Mouse (Mus musculus): Measurements from ENCODE around the gene Ddi2. TPM values are rescaled to one million over a fixed set of nuclear protein-coding genes. Genes with fewer than 3 reads are reported as not detected.

Ddi2 gene
- total RNA-seq, 2 experiments from 2014 or later: 31.6 to 33.2 TPM

GRCm38 (mm10) chr4:141694719-141695118 is 28.5 kb downstream of the Ddi2 start:
- DNase-seq: no peak

- no peak for DNase-seq
These were observed 34.7 kb downstream of the Ddi2 start for GRCm38 (mm10) chr4:141688505-141688904.

GRCm38 (mm10) chr4:141686525-141686924 is 36.7 kb downstream of the Ddi2 start:
- DNase-seq: no peak

- DNase-seq: no peak
These were observed 37.1 kb downstream of the Ddi2 start for GRCm38 (mm10) chr4:141686093-141686492.

- no peak for DNase-seq
These were observed 37.7 kb downstream of the Ddi2 start, which contains the start of gene Rsc1a1 for GRCm38 (mm10) chr4:141685499-141685898. Rsc1a1 (minus strand) TSS chr4:141685599.

GRCm38 (mm10) chr4:141682706-141683230 is 40.5 kb downstream of the Ddi2 start:
- peak in 1 of 2 experiments; percentile 47 for DNase-seq

- peak; percentile 49 to 64 for DNase-seq
These were observed 41.5 kb downstream of the Ddi2 start for GRCm38 (mm10) chr4:141681767-141682166.

- no peak for DNase-seq
These were observed 42.3 kb downstream of the Ddi2 start for GRCm38 (mm10) chr4:141680892-141681291.

- no peak for DNase-seq
These were observed 44.2 kb downstream of the Ddi2 start for GRCm38 (mm10) chr4:141679016-141679415.

GRCm38 (mm10) chr4:141676462-141676979 is 46.7 kb downstream of the Ddi2 start:
- no peak for DNase-seq

- peak in 1 of 2 experiments; percentile 52 for DNase-seq
These were observed 50.9 kb downstream of the Ddi2 start for GRCm38 (mm10) chr4:141672325-141672724.

- DNase-seq: no peak
These were observed 51.8 kb downstream of the Ddi2 start for GRCm38 (mm10) chr4:141671389-141671788.

- DNase-seq: peak; percentile 62 to 79
These were observed 53.1 kb downstream of the Ddi2 start for GRCm38 (mm10) chr4:141669898-141670712.

- DNase-seq: no peak
These were observed 58.4 kb downstream of the Ddi2 start, which contains the start of gene Plekhm2 for GRCm38 (mm10) chr4:141664799-141665198. Plekhm2 (minus strand) TSS chr4:141664899.

- peak; percentile 82 to 88 for DNase-seq
These were observed 59.0 kb downstream of the Ddi2 start for GRCm38 (mm10) chr4:141664011-141664745.

GRCm38 (mm10) chr4:141663122-141663931 is 59.9 kb downstream of the Ddi2 start:
- DNase-seq: peak in 1 of 2 experiments; percentile 73

GRCm38 (mm10) chr4:141660884-141661283 is 62.3 kb downstream of the Ddi2 start:
- no peak for DNase-seq

GRCm38 (mm10) chr4:141659739-141660138 is 63.5 kb downstream of the Ddi2 start:
- peak in 1 of 2 experiments; percentile 35 for DNase-seq

GRCm38 (mm10) chr4:141658846-141659484 is 64.3 kb downstream of the Ddi2 start:
- DNase-seq: no peak

- DNase-seq: no peak
These were observed 66.3 kb downstream of the Ddi2 start for GRCm38 (mm10) chr4:141656932-141657331.
